Mouse (Mus musculus): ENCODE measurements around the gene Slc6a19.
A peak's percentile ranks its signal among the peaks of the same experiment; 100 is the strongest.

Slc6a19 gene

DNA sequence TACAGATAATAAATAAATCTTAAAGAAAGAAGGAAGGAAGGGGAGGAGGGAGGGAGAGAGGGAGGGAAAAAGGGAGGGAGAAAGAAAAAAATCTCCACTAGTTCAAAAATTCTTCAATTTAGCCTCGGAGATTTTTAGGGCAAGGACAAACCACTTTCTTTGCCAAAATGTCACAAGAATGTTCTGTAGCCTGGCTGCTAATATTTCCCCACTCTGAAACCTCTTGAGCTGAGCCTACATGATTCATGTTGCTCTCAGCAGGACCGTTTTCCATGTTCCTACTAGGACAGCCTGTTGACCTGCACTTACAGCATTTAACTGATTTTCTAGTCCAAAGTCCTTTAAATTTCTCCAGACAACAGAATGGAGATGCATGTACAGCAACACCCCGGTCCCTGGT, 49.7 kb downstream of the Slc6a19 start:
- DNase-seq, result no peak

DNA sequence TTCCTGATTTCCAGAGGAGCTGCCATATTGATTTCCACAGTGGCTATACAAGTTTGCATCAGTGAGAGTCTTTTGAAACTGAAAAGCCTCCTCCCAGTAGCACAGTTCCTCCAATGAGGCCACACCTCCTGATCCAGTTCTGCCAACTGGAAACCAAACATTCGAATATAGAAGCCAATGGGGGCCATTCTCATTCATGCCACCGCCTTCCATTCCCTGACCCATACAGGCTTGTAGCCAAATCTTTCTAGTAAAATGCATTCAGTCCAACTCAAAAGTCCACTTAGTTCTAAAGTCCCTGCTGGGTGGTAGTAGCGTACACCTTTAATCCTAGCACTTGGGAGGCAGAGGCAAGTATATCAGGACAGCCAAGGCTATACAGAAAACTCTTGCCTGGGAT, 51.4 kb downstream of the Slc6a19 start:
- DNase-seq, result no peak

DNA sequence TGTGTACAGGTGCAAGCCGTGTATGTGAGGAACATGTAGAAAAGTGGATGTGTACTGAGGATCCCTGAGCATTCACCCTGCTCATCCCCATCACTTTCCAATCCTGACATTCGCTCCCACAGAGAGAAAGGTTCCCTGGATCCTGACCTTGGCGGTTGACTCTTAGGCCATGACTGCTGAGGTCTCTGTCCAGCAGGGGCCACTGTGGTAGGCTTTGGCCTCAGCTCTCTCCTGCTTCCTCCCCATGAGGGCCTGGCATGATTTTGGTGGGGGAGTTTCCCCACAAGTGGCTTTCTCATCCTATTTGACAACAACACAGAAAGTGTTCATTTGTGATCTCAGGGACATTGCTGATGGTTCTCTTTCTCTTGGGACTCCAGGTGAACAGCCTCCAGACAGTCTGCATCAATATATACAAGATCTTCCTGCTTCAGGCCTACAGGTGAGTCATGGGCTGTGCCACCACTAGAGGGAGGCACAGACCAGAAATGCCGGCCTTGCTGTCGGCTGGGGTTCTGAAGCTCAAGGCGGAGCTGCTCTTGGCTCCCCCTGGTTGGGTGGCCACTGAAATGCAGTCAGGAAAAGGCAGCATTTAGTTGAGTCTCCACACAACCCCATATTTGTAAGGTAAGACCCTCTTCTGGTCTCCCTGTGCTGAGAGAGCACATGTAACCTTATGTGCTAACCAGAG, 58.1 kb downstream of the Slc6a19 start:
- peak; percentile 11 to 26 for DNase-seq

DNA sequence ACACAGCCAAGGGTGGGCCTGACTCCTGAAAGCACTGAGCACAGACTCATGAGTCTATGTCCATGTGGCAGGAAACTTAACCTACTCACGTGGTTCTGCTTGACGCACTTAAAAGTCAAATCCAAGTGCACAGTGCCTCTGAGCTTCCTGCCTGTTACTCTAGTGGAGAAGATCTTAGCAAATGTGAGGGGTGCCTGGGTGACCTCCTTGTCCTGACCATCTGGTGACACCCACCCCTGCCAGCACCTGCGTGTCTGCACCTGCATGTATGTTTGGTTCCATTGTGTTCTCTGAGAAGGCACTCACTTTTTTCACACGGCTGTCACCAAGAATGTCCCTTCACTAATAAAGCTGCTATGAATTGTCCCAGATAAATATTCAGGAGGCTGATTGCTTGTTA, 63.4 kb downstream of the Slc6a19 start:
- no peak for DNase-seq

DNA sequence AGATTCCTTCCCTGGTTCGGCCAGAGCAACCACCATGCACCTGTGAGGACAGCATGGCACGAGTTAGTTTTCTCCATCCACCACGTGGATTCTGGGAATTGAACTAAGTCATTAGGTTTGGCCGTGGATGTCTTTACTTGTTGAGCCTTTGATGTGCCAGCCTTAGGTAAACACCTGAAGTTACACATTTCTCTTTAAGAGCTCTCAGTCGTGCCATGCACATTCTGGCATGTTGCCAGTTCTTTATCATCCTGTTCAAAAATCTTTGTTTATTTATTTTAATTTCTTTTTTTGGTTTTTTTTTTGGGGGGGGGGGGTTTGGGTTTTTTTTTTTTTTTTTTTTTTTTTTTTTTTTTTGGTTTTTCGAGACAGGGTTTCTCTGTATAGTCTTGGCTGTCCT, 66.8 kb downstream of the Slc6a19 start:
- no peak for DNase-seq

DNA sequence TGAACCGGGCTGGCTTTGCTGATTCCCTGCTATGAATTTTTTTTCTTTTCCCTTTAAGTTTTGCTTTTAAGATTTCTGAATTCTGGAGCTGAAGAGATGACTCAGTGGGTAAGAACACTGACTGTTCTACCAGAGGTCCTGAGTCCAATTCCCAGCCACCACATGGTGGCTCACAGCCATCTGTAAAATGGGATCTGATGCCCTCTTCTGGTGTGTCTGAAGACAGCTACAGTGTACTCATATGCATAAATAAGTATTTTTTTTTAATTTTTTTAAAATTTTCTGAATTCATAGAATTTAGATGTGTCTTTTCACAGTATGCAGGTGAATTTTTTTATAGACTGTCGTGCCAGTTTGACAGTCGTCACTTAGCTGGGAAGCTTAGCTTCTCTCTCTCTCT, 72.8 kb downstream of the Slc6a19 start:
- DNase-seq, result no peak

All from lung, adult 18-20 months (tissue).